Mouse (Mus musculus) mature B cell (primary cell): ENCODE measurements around the gene Rdh11.
"Not testable (repeated sequence)": the region's sequence is repeated elsewhere in the genome, so short reads cannot be mapped to it uniquely, and the experiment has no call there.

Experiments used
- in situ Hi-C: fragments of 300-500 bp; cut with MboI; formaldehyde crosslinking; loops from 2 replicates; pipeline ENCODE4 v1.14.3; 2019

Rdh11 gene

DNA sequence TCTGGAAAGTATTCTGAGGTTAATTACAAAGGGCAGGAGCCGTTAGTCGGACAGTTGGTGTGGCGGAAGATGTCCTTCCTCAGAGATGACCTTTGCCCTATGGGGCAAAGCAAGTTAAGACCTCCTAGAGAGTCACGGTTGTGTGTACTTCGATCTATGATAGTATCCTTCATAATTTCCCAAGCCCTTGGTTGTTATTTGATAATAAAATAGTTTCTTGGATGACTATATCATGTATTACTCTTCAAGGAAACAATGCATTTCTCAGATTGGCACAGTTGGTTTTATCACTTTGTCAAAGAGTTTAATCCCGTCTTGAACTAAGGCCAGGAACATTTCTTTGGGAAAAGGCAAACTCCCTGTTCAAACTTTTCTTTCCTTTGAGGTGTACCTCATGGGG, at the start of gene Rdh11:
TSS of gene Rdh11 (minus strand) at position 101 of the 400 bp plus-strand sequence.
- in situ Hi-C loops = no loop called here

DNA sequence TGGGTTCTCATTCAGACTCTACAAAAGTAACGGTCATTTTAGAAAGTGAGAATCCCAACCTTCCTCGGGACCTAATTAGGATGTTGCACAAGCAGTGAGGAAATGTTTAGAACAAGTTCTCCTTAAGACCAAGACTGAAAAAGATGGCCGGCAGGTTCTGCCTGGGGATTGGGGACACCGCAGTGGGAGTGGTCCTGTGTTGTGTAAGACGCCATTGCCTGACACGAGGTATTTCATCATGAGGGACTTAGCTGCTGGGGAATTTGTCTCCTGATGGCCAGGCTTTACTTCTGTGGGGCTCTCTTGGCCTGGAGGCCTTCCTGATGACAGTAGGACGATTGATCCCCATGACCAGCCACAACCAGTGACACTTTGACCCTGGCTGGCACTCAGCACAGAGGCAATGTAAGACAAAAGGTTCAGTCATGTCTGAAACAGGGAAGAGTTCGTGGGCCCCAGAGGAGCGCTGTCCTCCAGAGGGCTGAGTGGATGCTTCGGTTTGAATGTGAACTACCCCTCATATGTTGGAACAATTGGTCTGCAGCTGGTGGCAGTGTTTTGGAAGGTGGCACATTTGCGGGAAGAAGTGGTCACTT, 43.5 kb upstream of the Rdh11 start:
- in situ Hi-C loops = no loop called here

DNA sequence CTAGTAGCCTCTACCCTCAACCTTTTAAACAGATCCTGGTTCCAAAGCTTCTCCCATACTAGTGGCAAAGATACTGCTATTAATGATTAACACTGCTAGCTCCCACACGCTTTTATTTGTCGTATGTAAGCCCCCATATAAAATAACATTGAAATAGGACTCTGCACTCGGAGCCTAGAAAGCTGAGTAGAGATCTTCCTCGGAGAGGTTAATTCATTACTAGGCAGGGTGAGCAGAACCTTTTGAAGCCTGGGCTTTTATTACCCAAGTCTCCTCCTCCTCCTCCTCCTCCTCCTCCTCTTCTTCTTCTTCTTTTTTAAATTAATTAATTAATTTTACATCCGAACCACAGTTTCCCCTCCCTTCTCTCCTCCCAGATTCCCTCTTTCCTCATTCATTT, 25.4 kb upstream of the Rdh11 start:
- in situ Hi-C loops = no loop called here

DNA sequence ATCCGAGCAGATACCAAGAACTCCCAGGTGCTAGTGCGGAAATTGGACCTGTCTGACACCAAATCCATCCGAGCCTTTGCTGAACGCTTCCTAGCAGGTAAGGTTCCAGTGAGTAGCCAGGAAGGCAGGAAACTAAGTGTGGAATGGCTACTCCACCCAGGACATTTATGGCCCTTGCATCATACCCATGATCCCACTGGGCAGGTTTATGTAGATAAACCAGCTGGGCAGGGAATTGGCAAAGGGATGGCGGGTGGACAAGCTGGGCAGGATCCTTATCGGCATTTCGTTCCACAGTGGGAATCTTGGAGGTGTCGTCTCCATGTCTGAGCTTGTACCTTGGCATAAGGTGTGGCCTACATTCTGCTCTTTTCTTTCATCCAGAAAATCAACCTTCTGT, 19.4 kb upstream of the Rdh11 start:
- in situ Hi-C loops = no loop called here

DNA sequence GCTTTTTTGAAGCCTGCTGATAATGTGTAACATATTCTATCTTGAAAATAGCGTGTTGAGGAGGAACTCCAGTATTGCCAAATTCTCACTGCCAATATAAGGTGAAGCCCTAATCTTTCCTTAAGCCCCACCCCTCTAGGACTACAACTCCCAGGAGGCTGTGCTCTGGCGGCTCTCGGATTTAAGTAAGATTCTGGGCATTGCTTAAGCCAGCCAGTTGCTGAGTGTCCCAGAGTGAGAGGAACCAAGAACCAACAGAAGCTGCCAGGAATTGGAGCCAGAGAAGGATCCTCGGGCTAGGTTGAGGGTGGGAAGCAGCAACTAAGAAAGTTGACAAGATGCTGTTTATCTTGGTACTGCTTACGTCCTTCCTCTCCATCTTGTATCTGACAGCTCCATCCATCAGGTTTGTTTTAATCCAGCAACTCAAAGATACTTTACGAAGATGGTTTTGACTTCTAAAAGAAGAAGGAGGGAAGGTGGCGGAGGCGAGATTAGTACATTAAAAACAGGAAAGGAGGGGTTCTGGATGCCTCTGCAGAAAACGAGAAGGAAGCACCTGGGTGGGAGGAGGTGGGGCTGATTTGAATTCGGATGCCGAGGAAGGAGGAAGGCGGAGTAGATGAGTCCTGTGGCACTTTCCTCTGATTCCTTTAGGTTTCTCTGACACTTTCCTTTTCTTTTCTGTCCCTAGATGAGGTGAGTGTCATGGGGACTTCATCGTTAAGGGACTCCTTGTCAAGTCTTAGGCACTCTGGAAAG, 16.8 kb upstream of the Rdh11 start, which contains the start of gene Rdh12:
TSS of gene Rdh12 (plus strand) at position 212 of the 762 bp plus-strand sequence.
- in situ Hi-C loops = no loop called here

DNA sequence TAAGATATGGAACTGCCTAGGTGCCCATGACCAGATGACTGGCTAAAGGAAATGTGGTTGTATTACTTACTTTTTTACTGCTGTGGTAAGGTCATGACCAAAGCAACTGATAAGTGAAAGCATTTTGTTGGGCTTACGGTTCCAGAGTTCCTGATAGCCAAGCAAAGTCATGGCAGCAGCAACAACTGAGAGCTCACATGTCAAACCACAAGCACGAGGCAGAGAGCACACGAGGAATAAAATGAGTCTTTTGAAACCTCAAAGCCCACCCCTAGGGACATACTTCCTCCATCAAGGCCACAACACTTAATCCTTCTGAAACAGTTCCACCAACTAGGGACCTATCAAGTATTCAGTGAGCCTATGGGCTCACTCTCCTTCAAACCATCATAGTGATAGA, 9.8 kb upstream of the Rdh11 start:
- in situ Hi-C loops = no loop called here

DNA sequence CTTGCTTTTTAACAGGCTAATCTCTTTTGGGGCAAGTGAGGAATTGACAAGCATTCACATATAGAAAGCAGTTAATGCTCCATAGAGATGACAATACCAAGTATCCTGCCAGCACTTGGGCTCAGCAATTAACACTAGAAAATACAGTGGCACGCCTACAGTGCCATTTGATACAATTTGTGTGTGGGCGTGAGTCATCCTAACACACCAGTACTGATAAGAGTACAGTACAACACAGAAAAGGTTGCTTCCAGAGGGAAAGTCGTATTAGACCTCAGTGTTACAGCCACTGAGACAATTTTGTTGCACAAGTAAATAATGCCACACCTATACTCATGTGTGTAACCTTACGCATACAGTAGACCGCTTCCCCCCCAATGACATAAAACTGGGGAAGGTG, 5.0 kb upstream of the Rdh11 start:
- in situ Hi-C loops = no loop called here

DNA sequence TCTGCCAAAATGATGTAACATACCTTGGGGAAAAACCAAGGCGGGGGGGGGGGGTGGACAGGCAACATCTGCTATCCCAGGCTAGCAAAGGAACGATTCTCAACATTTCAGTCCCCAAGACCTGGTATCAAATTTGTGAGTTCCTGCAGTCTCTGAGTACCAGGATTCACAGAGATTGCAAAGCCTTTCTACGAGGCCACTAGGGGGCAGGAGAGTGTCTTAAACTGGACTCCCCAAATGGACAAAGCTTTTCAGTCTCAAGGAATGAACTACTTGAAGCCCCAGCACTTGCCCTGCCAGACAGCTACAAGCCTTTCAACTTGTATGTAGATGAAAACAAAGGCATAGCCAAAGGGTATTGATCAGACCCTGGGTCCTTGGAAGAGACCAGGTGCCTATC, 1.3 kb upstream of the Rdh11 start:
- in situ Hi-C loops = no loop called here

DNA sequence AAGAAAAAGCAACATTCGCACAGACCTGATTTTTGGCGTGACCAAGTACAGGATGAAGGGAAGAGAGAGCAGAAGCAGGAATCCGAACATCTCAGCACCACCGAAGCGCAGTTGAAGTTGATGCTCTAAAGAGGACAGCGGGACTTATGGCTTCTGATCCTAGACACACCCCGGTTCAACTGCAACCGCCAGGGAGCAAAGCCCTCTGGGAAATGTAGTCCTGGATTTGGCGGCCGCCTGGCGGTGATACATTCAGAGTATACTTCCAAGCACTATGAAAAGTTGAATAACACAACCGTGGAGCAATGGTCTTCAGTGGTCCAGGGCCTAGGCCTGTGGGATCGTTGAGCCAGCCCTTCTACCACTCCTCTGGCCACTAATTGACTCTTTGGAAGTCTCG, 392 bp downstream of the Rdh11 start:
- in situ Hi-C loops = no loop called here

DNA sequence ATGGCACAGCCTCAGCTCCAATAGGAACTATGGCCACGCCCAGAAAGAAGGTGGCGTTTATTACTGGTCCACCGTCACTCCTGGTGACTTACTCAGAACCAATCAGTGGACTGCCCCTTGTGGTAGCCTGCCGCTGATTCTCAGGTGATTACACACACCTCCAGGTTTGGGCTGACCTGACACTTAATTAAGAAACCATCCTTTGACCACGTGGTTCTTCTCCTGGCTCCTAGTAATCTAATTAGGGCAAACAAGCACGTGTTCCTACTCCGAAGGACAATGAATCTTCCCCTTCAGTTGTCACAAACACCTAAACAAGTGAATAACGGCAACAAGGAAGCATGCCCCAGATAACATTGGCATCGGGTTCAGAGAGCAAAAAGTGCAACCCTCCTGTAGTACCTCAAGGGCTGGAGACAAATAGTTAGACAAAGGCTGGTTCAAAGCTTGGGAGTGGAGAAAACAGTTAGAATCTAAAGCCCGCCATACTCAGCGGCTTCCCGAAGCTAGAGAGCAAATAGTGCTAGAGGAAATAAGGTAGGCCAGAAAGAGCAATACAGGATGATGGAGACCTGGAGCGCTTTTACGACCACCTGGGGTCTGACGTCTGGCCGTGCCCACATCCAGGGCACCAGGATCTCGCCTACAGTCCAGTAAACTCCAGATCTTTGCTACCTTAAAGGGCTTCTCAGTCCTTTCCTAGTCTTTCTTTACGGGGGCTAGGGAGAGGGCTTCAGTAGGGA, 991 bp downstream of the Rdh11 start:
- in situ Hi-C loops = no loop called here

DNA sequence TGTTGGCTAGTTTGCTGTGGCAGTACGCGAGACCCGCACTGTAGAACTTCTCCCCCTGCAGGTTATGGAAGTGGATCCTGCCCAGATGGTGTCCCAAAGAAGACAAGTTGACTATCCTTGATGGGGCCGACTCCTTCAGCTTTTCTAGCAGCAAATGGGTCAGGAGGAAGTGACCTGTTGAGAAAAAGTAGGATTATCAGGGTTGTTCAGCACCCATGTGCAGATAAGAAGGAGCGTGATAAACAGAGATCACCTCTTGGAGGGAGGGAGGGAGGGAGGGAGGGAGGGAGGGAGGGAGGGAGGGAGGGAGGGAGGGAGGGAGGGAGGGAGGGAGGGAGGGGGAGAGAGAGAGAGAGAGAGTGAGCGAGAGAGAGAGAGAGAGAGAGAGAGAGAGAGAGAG, 6.9 kb downstream of the Rdh11 start:
- in situ Hi-C loops = not testable (repeated sequence)

DNA sequence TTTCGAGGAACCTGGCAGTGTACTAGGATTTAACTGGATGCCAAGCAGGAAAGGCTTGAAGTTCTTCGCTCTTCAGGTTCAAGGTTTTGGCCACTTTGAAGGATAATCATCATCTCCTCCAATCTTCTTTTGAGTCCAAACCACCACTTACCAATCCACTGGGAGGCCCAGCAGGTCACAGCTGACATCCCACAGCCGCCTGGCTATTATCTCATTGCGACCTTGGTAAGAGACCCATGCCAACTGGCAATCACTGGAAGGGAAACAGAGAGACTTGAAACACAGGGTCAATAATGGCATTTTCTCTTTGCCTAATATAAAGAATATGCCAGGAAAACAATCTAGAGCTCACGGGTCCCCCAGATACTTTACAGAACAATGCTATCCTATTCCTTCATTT, 16.1 kb downstream of the Rdh11 start:
- in situ Hi-C loops = no loop called here

DNA sequence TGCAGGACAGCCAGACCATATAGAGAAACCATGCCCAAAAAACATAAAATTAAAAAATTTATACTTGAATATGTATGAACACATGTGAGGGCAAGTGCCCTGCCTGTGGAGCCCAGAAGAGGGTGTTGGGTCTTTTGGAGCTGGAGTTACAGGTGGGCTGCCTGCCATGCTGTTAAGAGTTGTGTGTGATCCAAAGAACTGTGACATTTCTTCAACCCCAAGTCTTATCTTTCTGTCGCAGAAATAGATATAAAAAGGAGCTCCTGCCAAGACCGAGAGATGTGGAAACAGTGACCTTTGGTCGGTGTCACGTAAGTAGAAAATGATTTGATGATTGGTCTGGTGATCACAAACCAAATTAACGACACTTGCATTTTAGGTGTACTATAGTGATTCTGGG, 18.4 kb downstream of the Rdh11 start:
- in situ Hi-C loops = no loop called here

DNA sequence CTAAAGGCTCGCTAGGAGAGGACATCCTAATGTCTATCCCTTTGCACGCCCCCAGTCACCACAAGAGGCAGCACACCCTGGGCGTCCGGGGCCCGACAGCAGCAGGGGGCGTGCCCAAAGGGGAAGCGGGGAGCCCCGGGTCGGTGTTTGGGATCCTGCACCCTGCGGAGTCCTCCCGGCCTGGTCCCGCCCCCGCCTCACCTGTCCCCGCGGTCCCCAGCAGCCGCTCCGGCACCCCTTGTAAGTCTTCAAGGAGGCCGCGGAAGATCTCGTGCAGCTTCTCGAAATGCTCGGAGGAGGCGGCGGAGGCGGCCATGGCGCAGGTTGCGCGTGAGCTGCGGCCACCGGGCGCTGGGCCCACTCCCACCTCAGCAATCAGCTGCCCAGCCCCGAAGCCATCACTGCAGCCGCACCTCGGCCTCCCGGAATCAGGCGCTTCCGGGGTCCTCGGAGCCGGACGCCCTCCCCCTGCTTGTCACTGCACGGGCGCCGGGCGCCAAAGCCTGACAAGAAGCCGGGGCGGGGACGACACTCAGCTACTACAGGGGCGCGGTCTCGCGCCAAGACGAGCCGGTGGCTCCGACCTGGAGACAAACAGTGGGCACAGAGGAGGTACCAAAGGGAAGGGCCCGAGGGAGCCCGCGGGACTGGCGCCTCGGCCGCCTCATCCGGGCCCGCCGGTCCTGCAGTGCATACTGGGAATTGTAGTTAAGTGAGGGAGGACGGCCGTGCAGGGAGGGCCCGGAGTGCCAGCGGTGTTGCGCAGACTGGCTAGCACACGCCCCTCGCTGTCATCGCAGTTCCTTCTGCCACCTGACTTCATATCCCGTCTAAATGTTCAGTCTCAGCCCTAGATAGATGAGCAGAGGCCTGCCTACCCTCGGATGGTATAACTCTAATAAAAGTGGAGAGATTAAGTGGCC, 19.8 kb downstream of the Rdh11 start, which contains the start of gene Vti1b:
TSS of gene Vti1b (minus strand) at position 649 of the 923 bp plus-strand sequence.
- in situ Hi-C loops = no loop called here

DNA sequence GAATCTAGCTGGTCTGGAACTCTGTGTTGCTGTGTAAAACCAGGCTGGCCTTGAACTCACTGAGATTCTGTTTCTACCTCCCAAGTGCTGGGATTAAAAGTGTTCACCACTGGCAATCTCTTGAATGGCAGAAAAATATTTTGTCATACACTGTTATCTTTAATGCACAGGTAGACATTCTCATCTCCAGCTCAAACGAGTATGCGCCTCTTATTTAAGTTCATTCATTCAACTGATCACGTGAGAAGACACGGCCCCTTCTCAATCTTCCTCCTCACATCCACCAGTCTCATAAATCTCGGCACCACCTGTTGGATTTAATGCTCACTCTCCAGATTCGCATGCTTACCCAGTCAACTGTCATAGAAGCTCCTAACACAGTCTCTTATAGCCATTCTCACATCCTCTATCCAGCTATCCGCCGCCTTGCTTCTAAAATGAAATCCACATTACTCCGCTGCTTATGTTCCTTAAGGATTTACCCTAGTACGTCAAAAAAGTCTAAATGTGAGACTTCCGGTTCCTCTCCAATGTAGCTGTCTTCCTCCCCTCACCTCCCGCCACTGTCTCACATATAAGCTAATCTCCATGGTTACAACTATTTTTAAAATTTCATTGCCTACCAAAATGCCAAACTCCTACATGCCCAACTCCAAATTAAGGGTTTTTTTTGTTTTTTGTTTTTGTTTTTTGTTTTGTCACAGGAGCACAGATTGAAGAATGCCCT, 20.7 kb downstream of the Rdh11 start:
- in situ Hi-C loops = no loop called here

DNA sequence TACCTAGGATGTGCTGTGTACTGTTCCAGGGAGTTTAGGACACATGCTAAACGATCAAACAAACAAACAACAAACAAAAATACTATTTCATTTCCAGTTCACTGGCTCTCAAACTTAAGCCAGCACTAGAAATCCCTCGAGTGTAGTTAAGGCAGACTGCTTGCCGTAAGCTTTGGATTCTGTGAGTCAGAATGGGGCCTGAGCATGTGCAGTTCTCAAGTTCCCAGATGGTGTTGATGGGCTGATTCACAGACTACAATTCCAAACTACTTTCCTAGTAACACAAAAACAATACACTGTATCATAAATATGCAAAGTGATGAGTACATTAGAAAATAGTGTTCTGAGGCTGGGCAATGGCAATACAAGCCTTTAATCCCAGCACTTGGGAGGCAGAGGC, 21.7 kb downstream of the Rdh11 start:
- in situ Hi-C loops = no loop called here

DNA sequence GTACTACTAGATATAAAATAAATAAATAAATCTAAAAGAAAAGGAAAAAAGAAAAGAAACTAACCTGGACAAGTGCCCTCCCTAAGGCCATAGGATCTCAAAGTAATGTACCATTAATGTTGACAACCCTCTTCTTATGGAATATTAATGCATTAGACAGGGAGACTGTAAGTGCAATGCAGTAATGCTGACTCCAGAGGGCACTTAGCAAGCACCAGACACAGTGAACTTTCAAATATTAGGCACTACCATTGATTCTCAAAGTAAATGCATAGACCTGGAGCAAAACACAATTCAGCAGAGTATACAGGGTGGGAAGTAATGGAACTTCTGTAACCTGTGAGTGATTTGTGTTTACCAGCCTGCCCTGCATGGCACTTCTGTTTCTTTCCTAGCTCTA, 22.9 kb downstream of the Rdh11 start:
- in situ Hi-C loops = no loop called here

DNA sequence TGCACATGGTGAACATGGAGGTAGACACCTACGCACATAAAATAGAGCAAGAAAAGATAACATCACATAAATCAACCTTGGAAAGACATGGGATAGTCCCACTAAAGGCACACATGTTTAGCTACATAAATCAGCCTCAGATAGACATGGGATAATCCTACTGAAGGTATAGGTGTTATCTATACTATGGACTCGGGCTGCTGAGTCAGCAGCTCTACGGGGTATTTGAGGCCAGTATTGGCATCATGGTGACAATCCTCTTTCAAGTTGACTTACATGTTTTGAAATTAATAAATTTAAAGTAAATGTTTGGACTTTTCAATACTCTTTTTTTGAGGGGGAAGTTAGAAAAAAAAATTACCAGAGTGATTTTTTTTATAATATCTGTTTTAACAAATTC, 29.2 kb downstream of the Rdh11 start:
- in situ Hi-C loops = no loop called here

DNA sequence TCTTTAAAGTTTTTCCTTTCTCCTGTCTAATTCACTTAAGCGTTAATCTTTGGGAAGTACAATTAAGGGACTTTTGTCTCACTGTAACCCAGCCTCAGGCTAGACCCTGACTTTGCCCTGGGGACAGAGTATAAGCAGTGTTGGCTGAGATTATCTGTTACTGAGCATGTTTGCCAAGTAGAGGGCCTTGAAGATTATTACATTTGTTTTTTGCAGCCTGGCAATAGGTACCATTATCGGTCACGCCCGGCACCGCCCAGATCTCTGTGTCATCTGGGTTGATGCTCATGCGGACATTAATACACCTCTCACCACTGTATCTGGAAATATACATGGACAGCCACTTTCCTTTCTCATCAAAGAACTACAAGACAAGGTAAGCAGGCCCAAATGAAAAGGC, 42.4 kb downstream of the Rdh11 start:
- in situ Hi-C loops = no loop called here

DNA sequence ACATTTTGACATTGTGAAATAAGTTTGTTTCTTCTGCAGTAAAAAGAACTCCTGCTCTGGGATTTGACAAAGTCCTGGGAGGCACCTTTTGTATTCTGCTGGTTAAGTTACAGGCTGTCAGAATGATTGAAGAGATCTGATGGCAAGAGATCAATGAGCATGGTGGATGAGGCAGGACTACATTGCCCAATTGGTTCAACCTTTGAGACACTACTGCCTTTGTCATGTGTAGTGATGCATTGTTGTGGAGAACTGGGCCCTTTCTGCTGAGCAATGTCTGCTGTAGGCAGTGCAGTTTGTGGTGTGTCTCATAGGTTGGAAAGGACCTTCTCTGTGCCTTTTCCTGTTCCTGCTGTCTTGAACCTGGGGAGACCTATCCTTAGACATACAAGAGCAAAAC, 50.7 kb downstream of the Rdh11 start:
- in situ Hi-C loops = no loop called here

DNA sequence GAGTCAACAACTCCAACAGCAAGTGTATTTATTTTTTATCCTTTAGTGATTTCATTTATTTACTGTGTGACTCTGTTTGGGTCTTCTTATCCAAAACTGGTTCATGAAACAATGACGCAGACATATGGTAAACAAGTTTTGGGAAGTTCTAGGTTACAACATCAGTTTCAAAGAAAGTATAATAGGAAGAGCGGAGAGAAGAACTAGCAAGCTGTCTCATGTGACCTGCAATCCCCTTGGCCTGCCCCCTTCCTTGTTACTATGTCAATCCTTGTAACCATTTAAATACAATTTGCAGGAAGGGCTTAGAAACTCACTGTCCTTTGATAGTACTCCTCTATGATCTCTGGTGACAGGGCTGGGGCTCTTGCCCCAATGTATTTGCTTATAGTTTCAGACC, 51.3 kb downstream of the Rdh11 start:
- in situ Hi-C loops = no loop called here
